8 mouse cellular contexts compared by ENCODE assay signal in the genomic region with DNA sequence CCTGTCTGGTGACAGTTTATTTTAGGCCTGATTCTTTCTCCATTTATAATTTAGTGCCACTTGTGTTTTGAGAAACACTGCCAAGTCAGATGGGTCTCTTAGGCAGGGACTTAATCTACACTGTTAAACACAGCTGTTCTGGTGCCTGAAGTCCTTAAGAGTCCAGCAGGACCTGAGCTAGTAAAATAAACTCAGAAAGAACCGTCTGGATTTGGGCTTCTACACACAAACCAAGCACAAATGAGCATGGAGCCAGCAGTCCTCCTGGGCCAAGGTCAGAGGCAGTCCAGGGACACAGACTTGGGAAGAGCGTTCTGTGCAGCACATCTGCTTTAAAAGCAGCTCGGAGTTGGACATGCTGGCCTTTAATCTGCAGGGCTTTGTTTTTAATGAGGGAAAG.
A peak's percentile ranks its signal among the peaks of the same experiment; 100 is the strongest.
DNase-seq lines count a peak whose midpoint lies in the region; ATAC-seq and TF ChIP-seq lines count a peak whose summit lies in the region.

No protein-coding gene starts in this region.

- H3K36me3 ChIP-seq in forebrain, embryonic 15.5 days: no peaks in the 10 kb centered on the region
- no peaks in the 10 kb centered on the region for H3K36me3 ChIP-seq in forebrain, postnatal 0 days (ENCODE audit: insufficient read depth)

- no peak overlapping the region for H3K4me3 ChIP-seq in forebrain, embryonic 15.5 days
- H3K4me3 ChIP-seq in forebrain, postnatal 0 days (ENCODE audit: low read depth, low read length): no peak overlapping the region
- H3K4me3 ChIP-seq in lung, adult 2 months (replicated peaks; ENCODE audit: extremely low read depth, low read depth, low read length): no peak overlapping the region

- 0 out of 2 replicates have a peak overlapping the region, but pooled peaks have one; percentile 19 for H3K27ac ChIP-seq in forebrain, embryonic 15.5 days (replicated peaks)
- no peak overlapping the region for H3K27ac ChIP-seq in forebrain, postnatal 0 days (ENCODE audit: low read depth, low read length)

- H3K9ac ChIP-seq in forebrain, embryonic 15.5 days (replicated peaks): no peak overlapping the region
- H3K9ac ChIP-seq in forebrain, postnatal 0 days: no peak overlapping the region

- H3K9me3 ChIP-seq in forebrain, embryonic 15.5 days: no peaks in the 10 kb centered on the region
- H3K9me3 ChIP-seq in forebrain, postnatal 0 days (ENCODE audit: low read length): no peaks in the 10 kb centered on the region

- no peak for DNase-seq in forebrain, postnatal 0 days
- DNase-seq in cerebellum, adult 11-12 months: peak; percentile 14
- peak; percentile 48 for DNase-seq in heart, postnatal 25 days (ENCODE audit: low spot score)
- peak; percentile 17 for DNase-seq in lung, adult 2 months
- peak; percentile 78 for DNase-seq in testis, postnatal 14 days (ENCODE audit: low spot score)
- no peak for DNase-seq in right cerebral cortex, adult 18-20 months
- DNase-seq in right cerebral cortex, postnatal 36 days (ENCODE audit: low spot score in 2 of 2): no peak

- intact Hi-C loops in heart, postnatal 25 days (cut with DNase I): loop anchor here (5.0 kb wide), 1 partner anchor 67 kb away; no protein-coding TSS in a partner anchor

- WGBS in forebrain, embryonic 15.5 days: 48% methylated on average over 3 of the region's 3 CpGs
- 40% methylated on average over 3 of the region's 3 CpGs for WGBS in forebrain, postnatal 0 days
- WGBS in lung, adult 2 months: 54% methylated on average over 3 of the region's 3 CpGs

- no peak for TF ChIP-seq POLR2A in lung, adult 2 months (IDR thresholded peaks at IDR 0.05; ENCODE audit: borderline replicate concordance, extremely low read depth, low read depth, low read length)

- ATAC-seq in forebrain, embryonic 15.5 days (replicated peaks): no peak
- no peak for ATAC-seq in forebrain, postnatal 0 days

- H3K27me3 ChIP-seq in forebrain, embryonic 15.5 days: no peaks in the 10 kb centered on the region
- H3K27me3 ChIP-seq in forebrain, postnatal 0 days (ENCODE audit: insufficient read depth, low read length): no peaks in the 10 kb centered on the region

- no peak for TF ChIP-seq CTCF in forebrain, postnatal 0 days (IDR thresholded peaks at IDR 0.05; ENCODE audit: low read depth)
- no peak for TF ChIP-seq CTCF in lung, adult 2 months (IDR thresholded peaks at IDR 0.05; ENCODE audit: insufficient read depth, low read length)

- H3K4me1 ChIP-seq in forebrain, embryonic 15.5 days: peaks cover 7% of the 10 kb centered on the region
- 0 out of 2 replicates have a peak, but pooled peaks cover 4% of the 10 kb centered on the region for H3K4me1 ChIP-seq in forebrain, postnatal 0 days (ENCODE audit: insufficient read depth)
- peaks cover 15% of the 10 kb centered on the region for H3K4me1 ChIP-seq in lung, adult 2 months (ENCODE audit: control insufficient read depth, insufficient read depth, low read length)

- H3K4me2 ChIP-seq in forebrain, embryonic 15.5 days (replicated peaks): no peak overlapping the region
- no peak overlapping the region for H3K4me2 ChIP-seq in forebrain, postnatal 0 days (ENCODE audit: low read depth)

Comparison
In these comparisons a context has a peak if more than half of its experiments do, and no peak if none do; other contexts are left out.
1. DNase-seq: peak in cerebellum, adult 11-12 months (single experiment), heart, postnatal 25 days (single experiment), lung, adult 2 months (single experiment) and testis, postnatal 14 days (single experiment); none in forebrain, postnatal 0 days (single experiment), right cerebral cortex, adult 18-20 months (single experiment) and right cerebral cortex, postnatal 36 days (0 of 2).